Mouse (Mus musculus) liver, adult 10 weeks (tissue): ENCODE results near the gene Fancd2. TPM values are rescaled to one million over a fixed set of nuclear protein-coding genes. Genes with fewer than 3 reads are reported as not detected.

Source experiments
- polyA plus RNA-seq: library from polyadenylated mRNA; stranded (reverse); fragments of 350-450 nt; fragmentation: Illumina TruSeq; extraction: RNeasy Lipid Tissue Mini Kit (QIAGEN cat#74804); gene quantifications from one replicate; pipeline ENCODE4 v1.2.3, GENCODE M21; 2014; ENCODE audit warnings: low read depth, low replicate concordance

Fancd2 gene
- 0.13 TPM for polyA plus RNA-seq

DNA sequence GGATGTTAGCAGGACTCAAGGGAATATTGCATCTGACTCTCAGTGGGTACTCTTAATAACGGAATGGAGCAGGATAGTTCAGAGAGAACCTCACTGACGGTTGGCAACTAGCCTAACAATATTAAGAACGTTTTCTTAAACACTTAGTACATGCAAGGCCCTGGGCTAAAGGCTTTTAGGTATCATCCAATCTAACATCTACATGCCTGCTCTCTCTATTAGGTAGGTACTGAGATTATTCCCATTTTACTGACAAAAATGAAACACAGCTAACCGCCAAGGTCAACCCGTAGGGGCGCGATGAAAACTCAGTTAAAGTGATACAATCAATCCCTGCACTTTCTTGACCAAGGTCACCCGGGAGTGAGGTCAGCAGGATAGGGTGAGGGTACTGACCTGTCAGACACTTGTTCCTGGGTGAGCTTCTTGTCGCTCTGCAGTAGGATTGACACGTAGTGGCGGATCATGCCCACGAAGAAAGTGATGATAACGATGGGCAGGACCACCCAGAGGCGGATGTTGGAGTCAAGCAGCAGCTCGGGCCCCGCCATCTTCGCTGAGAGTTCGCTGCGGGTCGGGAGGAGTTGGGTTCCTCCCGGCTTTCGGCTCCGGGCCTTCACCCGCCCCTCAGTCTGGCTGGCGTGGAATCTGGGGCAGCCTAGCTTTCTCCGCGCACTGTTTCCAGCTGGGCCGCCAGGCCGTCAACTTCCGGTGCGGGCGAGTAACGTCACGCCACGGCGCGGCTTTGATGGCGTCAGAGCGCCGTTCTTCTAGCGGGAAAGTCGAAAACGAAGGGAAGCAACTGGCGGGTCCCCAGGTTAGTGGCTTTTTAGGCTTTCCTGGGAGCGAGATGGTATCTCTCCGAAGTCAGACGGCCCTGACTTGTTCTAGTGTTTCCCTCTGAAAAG lies at the start of gene Fancd2, which contains the start of gene Emc3:
Gene Fancd2 (plus strand): TSS at position 751 of the 908 bp plus-strand sequence.
Gene Emc3 (minus strand): TSS at position 721 of the 908 bp plus-strand sequence.

GRCm38 (mm10) chr6:113483100-113483615 lies 48.3 kb upstream of the Fancd2 start, which contains the start of gene Creld1:
TSS of gene Creld1 (plus strand) at chr6:113483297.

GRCm38 (mm10) chr6:113501388-113502084 lies 29.9 kb upstream of the Fancd2 start, which contains the start of gene Prrt3:
TSS of gene Prrt3 (minus strand) at chr6:113501931.

DNA sequence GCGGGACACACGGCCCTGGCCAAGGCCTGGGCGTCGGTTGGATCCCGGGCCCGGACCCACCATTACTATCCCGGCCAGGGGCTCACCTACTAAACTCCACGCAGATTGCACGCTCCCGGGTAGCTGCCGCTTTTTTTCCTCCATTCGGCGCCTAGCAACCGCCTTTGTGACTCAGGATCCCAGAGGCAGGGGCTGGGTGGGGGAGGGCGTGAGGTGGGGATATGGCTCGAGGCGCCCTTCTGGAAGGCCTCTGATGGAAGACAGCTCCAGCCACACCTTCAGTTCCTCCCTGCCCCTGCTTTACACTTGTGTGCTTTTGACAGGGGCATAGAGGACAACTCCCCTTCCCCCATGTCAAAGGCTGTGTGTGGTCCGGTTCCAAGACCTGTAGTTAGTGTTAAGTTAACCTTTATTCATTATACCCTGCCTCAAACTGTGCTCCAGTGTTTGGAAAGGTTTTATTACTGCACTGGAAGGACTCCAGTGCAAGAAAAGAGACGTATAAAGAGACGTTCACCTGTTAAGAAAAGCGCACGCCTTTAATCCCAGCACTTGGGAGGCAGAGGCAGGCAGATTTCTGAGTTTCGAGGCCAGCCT lies 69.2 kb downstream of the Fancd2 start, which contains the start of gene Fancd2os:
Gene Fancd2os (minus strand): TSS at position 173 of the 597 bp plus-strand sequence.

DNA sequence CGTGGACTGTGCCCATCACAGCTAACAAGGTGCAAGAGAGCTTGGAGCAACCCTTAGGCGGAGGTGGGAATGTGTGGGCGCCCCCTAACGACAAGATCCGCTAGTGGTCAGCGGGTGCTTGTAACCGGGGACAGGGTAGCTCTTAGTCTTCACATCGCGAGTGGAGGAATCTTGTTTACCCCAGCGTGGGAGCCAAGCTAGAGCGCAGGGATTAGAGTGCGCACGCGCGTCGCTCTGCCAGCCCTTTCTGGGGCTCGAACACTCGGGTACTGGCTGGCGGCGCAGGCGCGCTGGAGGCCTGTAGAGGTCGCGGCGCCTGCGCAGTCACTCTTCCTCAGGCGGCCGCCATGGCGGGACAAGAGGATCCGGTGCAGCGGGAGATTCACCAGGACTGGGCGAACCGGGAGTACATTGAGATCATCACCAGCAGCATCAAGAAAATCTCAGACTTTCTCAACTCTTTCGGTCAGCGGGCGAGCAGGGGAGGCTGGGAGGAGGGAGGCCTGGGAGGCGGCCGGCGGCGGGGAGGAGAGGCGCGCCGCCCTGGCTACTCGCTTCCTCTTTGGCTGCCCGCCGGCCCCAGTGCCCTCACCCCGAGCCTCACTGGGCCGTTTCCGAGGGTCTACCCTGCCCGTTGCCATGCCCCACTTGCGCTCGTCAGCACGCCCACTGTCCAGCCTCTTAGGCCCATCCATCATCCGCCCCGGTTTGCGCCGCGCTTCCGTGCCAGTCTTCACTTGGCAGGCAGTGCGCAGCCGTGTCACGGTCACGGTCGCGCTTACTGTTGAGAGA lies 73.1 kb downstream of the Fancd2 start, which contains the start of gene Brk1:
Gene Brk1 (plus strand): TSS at position 341 of the 792 bp plus-strand sequence.

GRCm38 (mm10) chr6:113623941-113624751 lies 92.7 kb downstream of the Fancd2 start, which contains the start of gene Vhl:
TSS of gene Vhl (plus strand) at chr6:113623959.

DNA sequence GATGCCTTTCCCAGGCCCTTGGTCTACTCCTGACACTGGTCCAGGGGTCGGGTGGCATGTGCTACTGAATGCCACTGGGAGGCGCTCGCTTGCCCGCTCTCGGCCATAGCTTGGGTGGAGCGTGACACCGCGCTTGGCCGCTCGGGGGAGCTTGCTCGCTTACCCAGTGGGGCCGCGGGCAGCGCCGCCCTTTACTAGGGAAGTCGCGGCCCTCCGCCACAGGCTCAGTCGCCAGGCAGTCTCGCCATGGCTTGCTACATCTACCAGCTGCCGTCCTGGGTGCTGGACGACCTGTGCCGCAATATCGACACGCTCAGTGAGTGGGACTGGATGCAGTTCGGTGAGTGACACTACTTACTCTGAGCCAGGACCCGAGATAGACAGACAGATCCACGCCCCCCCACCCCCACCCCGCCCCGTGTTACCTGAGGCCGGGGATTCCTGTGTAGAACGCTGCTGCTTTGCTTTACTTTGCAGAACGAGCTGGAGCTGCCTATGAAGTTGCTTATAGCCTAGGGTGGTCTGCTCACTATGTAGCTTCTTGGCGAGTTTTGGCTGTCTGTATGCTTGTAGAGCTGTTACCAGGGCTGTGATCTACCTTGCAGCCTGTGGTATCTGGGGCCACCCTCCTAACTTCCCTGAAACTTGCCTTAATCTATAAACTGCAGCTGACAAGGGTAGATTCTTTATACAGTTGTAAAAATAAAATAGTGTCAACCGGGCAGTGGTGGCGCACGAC lies 107.0 kb downstream of the Fancd2 start, which contains the start of gene Irak2:
Gene Irak2 (plus strand): TSS at position 166 of the 739 bp plus-strand sequence.

Other genes starting within 250 kb of the Fancd2 start
- not detected for gene Cpne9, start 249.4 kb upstream of the Fancd2 start, polyA plus RNA-seq
- gene Brpf1, start 224.5 kb upstream of the Fancd2 start, polyA plus RNA-seq = 1.6 TPM
- gene Ogg1, start 204.7 kb upstream of the Fancd2 start, polyA plus RNA-seq = 1.8 TPM
- 7.2 TPM for gene Camk1, start 187.7 kb upstream of the Fancd2 start, polyA plus RNA-seq
- 1.7 TPM for gene Tada3, start 153.8 kb upstream of the Fancd2 start, polyA plus RNA-seq
- gene Arpc4, start 153.6 kb upstream of the Fancd2 start, polyA plus RNA-seq = 50.2 TPM
- 0.93 TPM for gene Ttll3, start 142.4 kb upstream of the Fancd2 start, polyA plus RNA-seq
- 1.1 TPM for gene Rpusd3, start 112.3 kb upstream of the Fancd2 start, polyA plus RNA-seq
- gene Cidec, start 95.9 kb upstream of the Fancd2 start, polyA plus RNA-seq = not detected
- 15.9 TPM for gene Jagn1, start 89.1 kb upstream of the Fancd2 start, polyA plus RNA-seq
- gene Il17re, start 73.2 kb upstream of the Fancd2 start, polyA plus RNA-seq = 0.21 TPM
- 1.3 TPM for gene Il17rc, start 60.3 kb upstream of the Fancd2 start, polyA plus RNA-seq
- gene Creld1, start 48.4 kb upstream of the Fancd2 start, polyA plus RNA-seq = 5.1 TPM
- gene Prrt3, start 29.8 kb upstream of the Fancd2 start, polyA plus RNA-seq = not detected
- 52.6 TPM for gene Emc3, start within 50 bp of the Fancd2 start, polyA plus RNA-seq
- not detected for gene Fancd2os, start 69.0 kb downstream of the Fancd2 start, polyA plus RNA-seq
- gene Brk1, start 73.1 kb downstream of the Fancd2 start, polyA plus RNA-seq = 31.4 TPM
- gene Vhl, start 92.3 kb downstream of the Fancd2 start, polyA plus RNA-seq = 9.2 TPM
- gene Irak2, start 106.8 kb downstream of the Fancd2 start, polyA plus RNA-seq = 9.0 TPM
- 10.6 TPM for gene Tatdn2, start 165.4 kb downstream of the Fancd2 start, polyA plus RNA-seq
- not detected for gene Ghrl, start 188.2 kb downstream of the Fancd2 start, polyA plus RNA-seq
- 19.7 TPM for gene Sec13, start 209.1 kb downstream of the Fancd2 start, polyA plus RNA-seq